Mouse (Mus musculus) small intestine, adult 2 months (tissue): ENCODE data around the gene Sfn.

Source experiments
- CTCF ChIP-seq: fragments of 200-500 bp; IDR thresholded peaks from 2 replicates; pipeline ENCODE4 v1.5.1; 2012; ENCODE audit warnings: low read depth, mild to moderate bottlenecking, control low read depth, inconsistent platforms, low read length, moderate library complexity, mixed read lengths; ENCODE audit not compliant: insufficient replicate concordance, insufficient read length; ENCODE audit errors: extremely low read depth
- POLR2A ChIP-seq: fragments of 200-500 bp; IDR thresholded peaks from 2 replicates; pipeline ENCODE4 v1.6.1; 2012; ENCODE audit warnings: low read depth, mild to moderate bottlenecking, control low read depth, inconsistent platforms, low read length, moderate library complexity

- TF ChIP-seq CTCF (no peak), POLR2A (no peak)
Measured at GRCm38 (mm10) chr4:133553448-133554330, 48.3 kb downstream of the Sfn start.
